Mouse (Mus musculus) cerebral cortex, adult 2 months (tissue): ENCODE measurements around the gene Rundc1.

ENCODE experiments used
- WGBS: fragments of 180-500 bp; shearing (Covaris S2); methylation state at CpG from one replicate; pipeline ENCODE4 v1.1.7; 2018; 5-methylcytosine and 5-hydroxymethylcytosine counted together

Rundc1 gene

DNA sequence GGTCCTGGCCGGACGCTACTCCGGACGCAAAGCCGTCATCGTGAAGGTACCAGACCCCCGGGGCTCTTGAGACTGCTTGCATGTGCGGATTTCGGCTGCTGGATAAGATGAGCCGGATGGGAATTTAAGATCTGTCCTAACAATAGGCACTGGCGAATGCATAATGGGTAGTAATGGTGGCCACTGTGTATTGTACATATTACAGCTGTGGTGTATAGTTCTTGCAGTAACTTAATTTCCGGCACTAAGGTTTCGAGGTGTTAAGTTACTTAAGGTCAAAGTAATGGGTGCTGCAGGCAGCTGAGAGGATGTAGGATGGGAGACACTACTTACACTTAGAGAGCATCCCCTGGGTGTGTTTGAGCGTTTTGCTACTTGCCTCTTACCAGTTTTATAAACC lies 17.9 kb downstream of the Rundc1 start:
- under 1% methylated on average over 14 of the region's 14 CpGs for WGBS

DNA sequence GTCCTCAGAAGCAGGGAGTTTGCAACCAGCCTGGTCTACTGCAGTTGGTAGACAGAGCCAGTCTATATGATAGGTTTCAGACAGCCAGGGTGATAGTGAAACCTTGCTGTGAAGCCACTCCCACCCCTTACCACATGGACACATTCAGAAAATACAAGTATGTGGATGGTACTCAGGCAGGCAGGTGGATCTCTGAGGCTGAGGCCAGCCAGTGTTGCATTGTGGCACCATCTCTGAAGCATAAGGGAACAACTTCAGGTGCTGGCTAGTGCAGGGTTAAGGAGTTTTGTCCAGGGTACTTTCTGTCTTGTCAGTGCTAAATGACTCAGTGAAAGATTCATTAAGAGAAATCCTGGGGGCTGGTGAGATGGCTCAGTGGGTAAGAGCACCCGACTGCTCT lies 21.4 kb downstream of the Rundc1 start:
- WGBS: 54% methylated on average over 1 of the region's 1 CpGs

- WGBS: 88% methylated on average over 8 of the region's 8 CpGs
Observed at GRCm38 (mm10) chr11:101446860-101447259, 22.0 kb downstream of the Rundc1 start.

GRCm38 (mm10) chr11:101447786-101448185 lies 22.9 kb downstream of the Rundc1 start:
- 79% methylated on average over 5 of the region's 5 CpGs for WGBS

DNA sequence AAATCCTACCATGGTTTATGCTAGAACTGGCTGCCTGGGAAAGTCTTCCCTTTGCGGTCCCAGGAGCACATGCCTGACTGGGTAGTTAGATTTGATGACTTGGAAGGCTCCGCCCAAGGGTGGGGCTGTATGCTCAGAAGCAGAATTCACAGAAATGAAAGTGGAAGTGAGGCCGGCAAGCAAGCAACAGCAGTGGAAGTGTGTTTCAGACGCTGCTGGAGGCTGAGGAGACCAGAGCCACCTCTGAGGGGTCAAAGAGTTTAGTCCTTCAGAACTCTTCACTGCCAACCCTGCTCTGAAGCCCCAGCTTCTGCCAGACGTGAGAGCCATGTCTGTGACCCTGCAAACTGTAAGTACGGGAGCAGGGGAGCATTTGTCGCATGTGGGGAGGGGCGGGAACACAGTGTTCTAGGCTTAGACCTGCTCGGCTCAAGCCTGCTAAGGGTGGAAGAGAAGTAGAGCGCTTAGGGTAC lies 23.4 kb downstream of the Rundc1 start, which contains the start of gene Ifi35:
TSS of gene Ifi35 (plus strand) at position 134 of the 473 bp plus-strand sequence.
- WGBS: 46% methylated on average over 10 of the region's 10 CpGs

DNA sequence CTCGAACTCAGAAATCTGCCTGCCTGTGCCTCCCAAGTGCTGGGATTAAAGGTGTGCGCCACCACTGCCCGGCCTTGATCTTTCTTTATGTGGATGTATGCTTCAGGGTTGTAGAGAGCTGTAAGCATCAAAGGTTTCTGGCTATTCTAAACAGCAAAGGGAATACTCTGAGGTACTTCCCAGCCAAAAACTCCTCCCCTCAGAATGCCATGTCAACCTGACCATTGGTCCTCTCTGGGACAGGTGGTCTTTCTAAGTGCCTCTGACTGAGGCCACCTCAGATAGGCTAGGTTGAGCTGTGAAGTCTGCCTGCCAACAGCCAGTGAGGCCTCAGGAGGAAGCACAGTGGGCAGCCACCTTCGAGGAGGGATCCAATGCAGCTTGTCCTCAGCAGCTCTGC lies 24.0 kb downstream of the Rundc1 start:
- 81% methylated on average over 4 of the region's 4 CpGs for WGBS

GRCm38 (mm10) chr11:101449596-101449995 lies 24.7 kb downstream of the Rundc1 start:
- 78% methylated on average over 4 of the region's 4 CpGs for WGBS

GRCm38 (mm10) chr11:101450394-101450793 lies 25.5 kb downstream of the Rundc1 start:
- WGBS: 85% methylated on average over 3 of the region's 3 CpGs

DNA sequence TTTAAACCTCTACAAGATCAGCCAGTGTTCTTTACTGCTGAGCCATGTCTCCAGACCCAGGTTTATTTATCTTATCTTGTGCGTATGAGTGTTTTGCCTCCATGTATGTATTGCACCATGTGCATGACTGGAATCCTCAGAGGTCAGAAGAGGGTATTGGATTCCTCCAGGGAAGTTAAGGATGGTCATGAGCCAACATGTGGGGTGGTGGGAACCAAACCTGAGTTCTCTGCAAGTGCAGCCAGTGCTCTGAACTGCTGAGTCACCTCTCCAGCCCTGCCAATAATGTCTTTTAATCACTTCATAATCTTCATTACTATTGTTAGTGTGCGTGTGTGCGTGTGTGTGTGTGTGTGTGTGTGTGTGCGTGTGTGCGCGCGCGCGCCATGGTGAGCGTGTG lies 26.7 kb downstream of the Rundc1 start:
- WGBS: 94% methylated on average over 10 of the region's 10 CpGs

GRCm38 (mm10) chr11:101452093-101452774 lies 27.3 kb downstream of the Rundc1 start:
- WGBS: 63% methylated on average over 10 of the region's 10 CpGs

GRCm38 (mm10) chr11:101454702-101455101 lies 29.8 kb downstream of the Rundc1 start:
- WGBS: 31% methylated on average over 6 of the region's 6 CpGs

DNA sequence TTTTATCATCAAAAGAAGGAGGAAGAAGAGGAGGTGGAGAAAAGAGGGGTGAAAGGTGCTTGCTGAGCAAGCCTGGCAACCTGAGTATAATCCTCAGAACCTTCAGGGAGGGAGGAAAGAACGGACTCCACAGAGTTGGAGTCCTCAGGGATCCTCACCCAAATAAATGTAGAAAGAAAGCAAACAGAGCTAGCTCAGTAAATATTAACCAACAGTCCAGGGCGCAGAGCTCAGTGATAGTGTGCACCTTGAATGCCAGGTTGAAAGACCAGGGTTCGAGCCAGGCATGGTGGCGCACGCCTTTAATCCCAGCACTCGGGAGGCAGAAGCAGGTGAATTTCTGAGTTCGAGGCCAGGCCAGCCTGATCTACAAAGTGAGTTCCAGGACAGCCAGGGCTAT lies 30.7 kb downstream of the Rundc1 start:
- WGBS: 96% methylated on average over 7 of the region's 7 CpGs

GRCm38 (mm10) chr11:101457631-101458030 lies 32.7 kb downstream of the Rundc1 start:
- WGBS: 92% methylated on average over 9 of the region's 9 CpGs

DNA sequence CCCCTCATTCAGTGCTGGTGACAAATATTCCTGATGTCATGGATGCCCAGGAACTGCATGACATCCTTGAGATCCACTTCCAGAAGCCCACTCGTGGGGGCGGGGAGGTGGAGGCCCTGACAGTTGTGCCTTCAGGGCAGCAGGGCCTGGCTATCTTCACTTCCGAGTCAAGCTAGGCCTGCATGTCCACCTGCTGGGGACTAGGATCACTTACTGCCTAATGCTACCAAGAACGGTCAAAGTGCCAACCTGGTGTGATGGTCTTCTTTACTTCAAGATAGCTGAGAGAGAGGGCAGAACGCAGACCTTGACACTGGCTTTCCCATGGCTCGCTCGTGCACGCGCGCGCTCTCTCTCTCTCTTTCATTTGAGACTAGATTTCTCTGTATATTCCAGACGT lies 33.3 kb downstream of the Rundc1 start:
- 92% methylated on average over 12 of the region's 12 CpGs for WGBS

GRCm38 (mm10) chr11:101459716-101460115 lies 34.8 kb downstream of the Rundc1 start:
- WGBS: 61% methylated on average over 6 of the region's 6 CpGs

DNA sequence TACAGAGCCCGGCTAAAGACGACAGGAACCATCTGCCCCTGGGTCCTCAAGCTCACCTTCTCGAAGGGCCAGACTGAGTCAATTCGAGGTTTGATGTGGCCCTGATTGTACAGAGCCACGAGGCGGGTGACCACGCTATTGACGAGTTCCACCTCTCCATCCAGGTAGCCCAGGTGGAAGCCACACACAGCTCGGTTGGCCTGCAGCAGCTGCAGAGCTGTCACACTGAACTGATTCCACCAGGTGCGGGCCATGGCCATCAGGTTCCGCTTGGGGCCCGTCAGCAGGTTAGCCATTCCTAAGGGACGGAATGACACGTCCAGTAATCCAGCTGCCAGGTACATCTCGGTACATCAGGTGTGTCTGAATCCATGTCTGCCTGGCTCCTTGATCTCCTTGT lies 35.4 kb downstream of the Rundc1 start:
- 91% methylated on average over 15 of the region's 15 CpGs for WGBS

GRCm38 (mm10) chr11:101462141-101462540 lies 37.3 kb downstream of the Rundc1 start:
- WGBS: 80% methylated on average over 14 of the region's 14 CpGs

DNA sequence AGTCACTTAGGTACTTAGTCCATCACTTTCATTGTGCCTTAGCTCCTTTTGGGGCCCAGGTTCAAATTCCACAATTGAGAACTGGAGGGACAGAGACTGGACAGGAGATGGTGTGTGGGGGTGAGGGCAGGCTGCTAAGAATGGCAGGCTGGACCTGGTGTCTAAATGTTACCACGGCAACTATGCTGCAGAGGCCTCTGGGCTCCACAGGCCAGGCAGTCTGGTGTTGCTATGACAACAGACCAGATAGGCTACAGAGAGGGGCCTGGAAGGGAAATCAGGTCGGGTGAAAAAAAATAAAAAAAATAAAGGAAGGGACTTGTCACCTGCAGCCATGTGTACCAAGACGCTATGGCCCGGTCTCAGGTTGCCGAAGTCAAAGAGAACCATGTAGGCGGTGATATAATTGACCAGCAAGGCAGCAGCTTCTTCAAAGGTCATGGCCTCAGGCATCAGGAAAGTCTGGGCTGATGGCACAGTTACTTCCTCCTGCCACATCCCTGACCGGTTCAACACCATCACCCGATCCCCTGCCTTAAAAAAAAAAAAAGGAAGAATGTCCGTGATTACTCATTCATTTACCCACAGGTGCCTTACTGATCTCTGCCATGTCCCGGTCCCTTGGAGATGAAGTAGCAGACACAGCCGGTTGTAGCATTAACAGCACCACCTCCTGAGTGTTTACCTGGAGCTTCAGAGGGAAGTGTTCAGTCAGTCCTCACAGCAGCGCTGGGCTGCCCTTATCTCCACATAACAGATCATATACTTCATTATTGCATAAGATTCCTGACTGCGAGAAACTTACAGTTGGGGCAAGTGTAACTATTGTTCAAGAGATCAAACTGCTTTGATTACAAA lies 37.9 kb downstream of the Rundc1 start:
- WGBS: 62% methylated on average over 13 of the region's 13 CpGs

DNA sequence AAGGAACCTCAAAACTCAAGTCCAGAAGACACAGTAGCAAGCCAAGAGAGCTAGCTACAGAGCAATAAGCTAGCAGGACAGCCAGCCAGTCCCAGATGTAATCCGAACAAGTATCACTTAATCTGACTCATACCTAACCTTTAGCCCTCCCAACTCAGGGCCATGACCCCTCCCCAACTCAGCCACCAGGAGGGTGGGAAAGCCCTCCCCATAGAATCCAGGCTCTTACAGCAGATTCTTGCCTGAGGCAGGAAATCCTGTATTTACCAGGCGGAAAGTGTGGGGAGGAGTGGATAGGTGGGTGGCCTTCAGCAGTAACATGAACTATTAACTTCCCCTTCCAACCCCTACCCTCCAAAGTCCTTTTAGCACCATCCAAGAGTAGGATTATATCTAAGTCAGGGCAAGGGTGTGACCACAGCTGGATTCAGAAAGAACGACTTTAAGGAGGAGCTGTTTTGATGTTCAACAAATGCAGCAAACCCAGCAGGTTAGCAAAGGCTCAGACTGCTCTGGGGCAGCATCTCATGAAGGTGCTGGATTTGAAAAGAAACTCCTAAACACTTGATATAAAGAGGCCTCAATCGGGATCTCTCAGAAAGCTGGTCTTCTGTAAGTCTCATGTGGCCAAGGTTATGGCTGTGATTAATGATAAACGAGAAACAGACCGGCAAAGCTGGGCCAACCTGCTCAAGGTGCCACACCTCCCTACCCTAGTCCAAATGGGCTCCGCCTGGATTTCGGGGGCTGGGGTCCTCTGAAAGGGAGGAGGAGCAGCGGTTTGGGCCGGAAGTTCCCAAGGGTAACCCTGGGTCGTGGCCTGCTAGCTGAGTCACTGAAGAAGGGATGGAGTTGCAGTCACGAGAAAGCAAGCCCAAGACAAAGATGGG lies 39.6 kb downstream of the Rundc1 start, which contains the start of gene Rnd2:
TSS of gene Rnd2 (plus strand) at position 789 of the 890 bp plus-strand sequence.
- WGBS: 27% methylated on average over 12 of the region's 12 CpGs

DNA sequence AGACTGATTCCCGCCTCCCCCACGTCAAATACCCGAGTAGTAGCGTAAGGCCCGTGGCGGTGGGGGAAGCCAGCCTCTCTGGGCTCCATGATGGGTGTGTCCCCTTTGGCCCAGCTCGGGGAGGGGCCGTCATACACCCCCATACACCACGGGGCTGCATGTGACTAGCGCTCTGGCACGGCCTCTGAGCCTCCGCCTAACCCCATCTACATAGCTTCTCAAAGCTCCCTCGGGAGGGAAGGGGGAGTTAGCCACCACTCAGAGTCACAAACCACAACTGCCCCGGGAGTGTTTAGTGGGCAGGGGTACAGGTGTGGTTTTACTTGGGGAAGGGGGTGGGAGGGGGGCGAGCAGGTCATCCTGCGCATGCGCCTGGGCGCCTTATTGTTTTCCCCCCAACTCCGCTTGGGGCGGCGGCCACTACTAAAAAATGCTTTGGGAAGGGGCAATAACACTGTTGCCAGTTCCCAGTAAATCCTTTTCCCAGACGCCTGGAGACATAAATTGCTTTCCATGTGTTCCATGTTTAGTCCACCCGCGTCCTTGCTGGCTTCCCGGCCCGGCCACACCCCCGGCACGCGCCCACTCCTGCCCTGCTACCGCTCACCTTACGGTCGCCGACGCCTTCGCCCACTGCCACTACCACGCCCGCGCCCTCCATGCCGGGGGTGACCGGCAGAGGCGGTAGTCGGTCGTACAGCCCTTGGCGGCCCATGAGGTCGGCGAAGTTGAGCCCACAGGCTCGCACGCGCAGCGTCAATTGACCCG lies 40.4 kb downstream of the Rundc1 start:
- WGBS: under 1% methylated on average over 51 of the region's 51 CpGs
